Mouse (Mus musculus): ENCODE measurements around the gene Rundc3a.
A peak's percentile ranks its signal among the peaks of the same experiment; 100 is the strongest.

GRCm38 (mm10) chr11:102407834-102408215 is 14.6 kb downstream of the Rundc3a start, which contains the start of gene Slc25a39:
- TF ChIP-seq CTCF (IDR thresholded peaks at IDR 0.05): 0 out of 2 replicates have a peak, but pooled peaks have one; percentile 0
- no peak for TF ChIP-seq EP300 (IDR thresholded peaks at IDR 0.05; ENCODE audit: insufficient read depth, low read depth, low read length)
